Mouse (Mus musculus): Measurements from ENCODE around the gene Gm6904. TPM values are rescaled to one million over a fixed set of nuclear protein-coding genes. Genes with fewer than 3 reads are reported as not detected.

Gene Gm6904
- polyA plus RNA-seq, 1 experiment from 2014 or later = not detected

GRCm38 (mm10) chr14:59205976-59206583 is 53.9 kb downstream of the Gm6904 start:
- Histone ChIP-seq H3K4me3 (peak overlapping the region; percentile 38), H3K36me3 (peaks cover 15% of the 10 kb centered on the region), H3K27ac (replicated peaks) (peak overlapping the region; percentile 89), H3K27me3 (ENCODE audit: low read depth, poor library complexity, severe bottlenecking) (no peaks in the 10 kb centered on the region), H3K9me3 (replicated peaks) (no peaks in the 10 kb centered on the region), H3K4me1 (peaks cover 59% of the 10 kb centered on the region)
- 35% methylated on average over 10 of the region's 10 CpGs for WGBS
- DNase-seq (ENCODE audit: low spot score) = peak; percentile 40

DNA sequence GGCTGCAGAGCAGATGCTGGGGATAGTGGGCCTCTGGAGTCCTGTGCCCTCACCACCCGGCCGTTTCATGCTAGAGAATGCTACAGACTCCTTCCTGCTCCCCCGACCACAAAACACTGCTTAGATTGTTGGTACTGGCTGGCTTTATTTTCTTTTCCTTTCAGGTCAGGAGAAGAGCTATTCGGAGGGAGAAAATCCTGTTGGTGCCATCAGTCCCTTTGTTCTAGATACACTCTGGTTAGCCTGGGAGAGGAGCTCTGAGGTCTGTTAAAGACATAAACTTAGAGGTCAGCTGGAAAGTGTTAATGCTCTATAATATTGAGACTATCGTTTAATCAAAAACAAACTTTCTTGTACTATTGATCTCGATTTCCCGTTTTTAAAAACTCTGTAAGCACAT is 54.6 kb downstream of the Gm6904 start:
- peak; percentile 45 for DNase-seq (ENCODE audit: low spot score)
- 21% methylated on average over 7 of the region's 7 CpGs for WGBS
- Histone ChIP-seq H3K27ac (replicated peaks) (peak overlapping the region; percentile 89), H3K4me1 (peaks cover 65% of the 10 kb centered on the region), H3K36me3 (peaks cover 9% of the 10 kb centered on the region), H3K4me3 (peak overlapping the region; percentile 38), H3K27me3 (ENCODE audit: low read depth, poor library complexity, severe bottlenecking) (no peaks in the 10 kb centered on the region), H3K9me3 (replicated peaks) (no peaks in the 10 kb centered on the region)

DNA sequence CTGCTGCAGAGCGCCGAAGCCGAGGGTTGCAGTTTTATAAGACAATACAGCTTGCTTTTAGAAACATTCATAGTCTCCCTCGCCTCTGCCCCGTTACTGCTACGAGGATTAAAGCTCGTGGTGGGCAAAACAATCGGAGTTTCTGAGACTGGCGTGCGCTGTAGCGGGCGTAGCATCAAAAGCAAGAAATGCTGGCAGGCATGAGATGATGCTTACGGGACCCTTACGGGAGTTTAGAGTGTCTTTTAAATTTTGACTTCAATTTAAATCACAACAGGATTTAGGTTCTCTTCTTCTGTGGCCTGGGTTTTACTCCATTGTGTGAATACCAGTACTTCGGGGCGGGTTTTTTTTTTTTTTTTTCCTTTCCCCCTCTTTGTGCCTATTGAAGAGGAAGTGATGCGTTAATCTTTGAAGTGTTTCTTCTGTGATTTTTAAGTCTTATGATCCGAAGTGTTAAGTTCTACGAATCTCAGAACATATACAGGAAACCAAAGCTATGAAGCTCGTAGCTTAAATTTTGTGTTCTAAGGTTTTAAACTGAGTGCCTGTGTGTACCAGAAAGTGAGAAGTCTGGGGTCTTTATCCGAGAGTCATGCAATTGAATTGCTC is 58.3 kb downstream of the Gm6904 start:
- Histone ChIP-seq H3K4me1 (peaks cover 54% of the 10 kb centered on the region), H3K27ac (replicated peaks) (peak overlapping the region; percentile 99), H3K36me3 (no peaks in the 10 kb centered on the region), H3K27me3 (ENCODE audit: low read depth, poor library complexity, severe bottlenecking) (no peaks in the 10 kb centered on the region), H3K4me3 (peak overlapping the region; percentile 90), H3K9me3 (replicated peaks) (no peaks in the 10 kb centered on the region)
- WGBS = under 1% methylated on average over 21 of the region's 21 CpGs
- no peak for DNase-seq (ENCODE audit: low spot score)

DNA sequence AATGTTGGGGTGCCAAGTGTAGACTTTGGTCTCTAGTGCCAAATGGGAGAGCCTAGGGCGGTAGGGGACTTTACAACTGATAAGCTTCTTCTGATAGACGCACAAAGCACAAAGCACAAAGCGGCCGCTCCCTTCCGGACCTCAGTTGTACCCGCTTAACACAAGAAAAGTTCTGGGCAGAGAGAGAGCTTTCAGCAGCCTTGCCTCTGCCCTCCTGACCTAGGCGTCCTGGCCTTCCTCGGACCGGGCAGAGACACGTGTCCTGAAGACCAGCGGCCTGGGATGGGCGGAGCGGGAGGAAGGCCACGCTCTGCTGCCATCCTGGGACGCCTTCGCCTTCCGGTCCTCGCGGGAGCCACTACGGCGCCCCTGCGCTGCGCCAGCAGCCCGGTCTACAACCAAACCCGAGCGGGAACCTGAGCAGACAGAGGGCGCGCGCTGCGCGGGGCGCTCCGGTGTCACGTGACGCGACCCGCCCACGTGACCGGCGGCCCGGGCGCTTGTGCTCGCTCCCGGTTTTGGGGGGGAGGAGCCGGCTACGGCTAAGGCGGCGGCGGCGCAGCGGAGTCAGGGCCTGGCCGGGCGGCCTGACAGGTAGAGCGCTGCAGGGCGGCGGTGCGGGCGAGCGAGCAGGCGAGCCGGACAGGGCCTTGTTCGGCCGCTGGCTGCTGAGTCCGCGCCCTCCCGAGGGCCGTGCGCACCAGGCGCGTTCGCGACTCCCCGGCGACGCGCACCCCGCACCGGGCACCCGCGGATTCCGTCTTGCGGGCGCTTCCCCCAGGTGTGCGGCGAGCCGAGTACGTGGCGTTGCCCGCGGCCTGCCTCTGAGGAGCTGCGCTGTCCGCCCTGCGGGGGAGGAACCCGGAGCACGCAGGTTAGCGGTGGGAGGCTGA is 59.1 kb downstream of the Gm6904 start, which contains the start of gene Rcbtb1:
TSS of gene Rcbtb1 (plus strand) at position 499 of the 893 bp plus-strand sequence.
- Histone ChIP-seq H3K36me3 (no peaks in the 10 kb centered on the region), H3K4me3 (peak within 1 kb of the TSS; percentile 90), H3K9me3 (replicated peaks) (no peaks in the 10 kb centered on the region), H3K4me1 (peaks cover 47% of the 10 kb centered on the region), H3K27me3 (ENCODE audit: low read depth, poor library complexity, severe bottlenecking) (no peaks in the 10 kb centered on the region), H3K27ac (replicated peaks) (peak within 1 kb of the TSS; percentile 99)
- peak; percentile 95 for DNase-seq (ENCODE audit: low spot score)
- WGBS = under 1% methylated on average over 96 of the region's 96 CpGs

Other genes with a start within 250 kb of the Gm6904 start
- not detected in 2 replicates for gene 1700129C05Rik, start 117.3 kb downstream of the Gm6904 start, polyA plus RNA-seq (2016; fragmentation: Nextera tagmentation; extraction: Ambion mirVana)
- gene Gm5142, start 81.5 kb downstream of the Gm6904 start, polyA plus RNA-seq (2016; fragmentation: Nextera tagmentation; extraction: Ambion mirVana) = not detected in 2 replicates
- 114 and 122 TPM in 2 replicates for gene Rcbtb1, start 59.0 kb downstream of the Gm6904 start, polyA plus RNA-seq (2016; fragmentation: Nextera tagmentation; extraction: Ambion mirVana)
- gene Phf11a, start 37.3 kb upstream of the Gm6904 start, polyA plus RNA-seq (2016; fragmentation: Nextera tagmentation; extraction: Ambion mirVana) = not detected in 2 replicates
- 0.27 TPM in 1 of 2 replicates, not detected in the other for gene Phf11b, start 81.1 kb upstream of the Gm6904 start, polyA plus RNA-seq (2016; fragmentation: Nextera tagmentation; extraction: Ambion mirVana)
- 0.25 and 0.30 TPM in 2 replicates for gene Phf11d, start 105.3 kb upstream of the Gm6904 start, polyA plus RNA-seq (2016; fragmentation: Nextera tagmentation; extraction: Ambion mirVana)
- 0.67 TPM in 2 replicates for gene Phf11c, start 135.2 kb upstream of the Gm6904 start, polyA plus RNA-seq (2016; fragmentation: Nextera tagmentation; extraction: Ambion mirVana)
- gene Setdb2, start 180.7 kb upstream of the Gm6904 start, polyA plus RNA-seq (2016; fragmentation: Nextera tagmentation; extraction: Ambion mirVana) = 10.9 and 12.4 TPM in 2 replicates
- 38.9 and 44.2 TPM in 2 replicates for gene Cab39l, start 180.8 kb upstream of the Gm6904 start, polyA plus RNA-seq (2016; fragmentation: Nextera tagmentation; extraction: Ambion mirVana)